Mouse (Mus musculus) layer of hippocampus, postnatal 10 days (tissue): Measurements from ENCODE around the gene Becn1. TPM values are rescaled to one million over a fixed set of nuclear protein-coding genes. Genes with fewer than 3 reads are reported as not detected.
"Not testable (repeated sequence)": the region's sequence is repeated elsewhere in the genome, so short reads cannot be mapped to it uniquely, and the experiment has no call there.

ENCODE experiments used
- DNase-seq, 2 experiments: peaks; one replicate each; pipeline ENCODE4 v3.0.0; 2021; ENCODE audit warnings: low spot score in 2 of 2
- long read RNA-seq: library from polyadenylated mRNA; stranded (forward); transcript quantifications from one replicate; pipeline ENCODE4 v2.0.0, GENCODE M21; 2023
- total RNA-seq, 2 experiments: library from RNA; stranded (reverse); gene quantifications; 2 replicates each; pipeline ENCODE4 v1.2.3; 2021

Becn1 gene
- total RNA-seq, result 100 to 1,000 TPM; 173 to 195 TPM
- long read RNA-seq, full-length matches to known transcripts, result 118 of 140 reads
- long read RNA-seq, partial matches to known transcripts, result 10 of 140 reads
- long read RNA-seq, other reads (novel, unspliced or antisense), result 12 of 140 reads

- peak; percentile 99 for DNase-seq
Observed at GRCm38 (mm10) chr11:101302004-101302798, at the start of gene Becn1. Becn1 (minus strand) TSS chr11:101302286.

GRCm38 (mm10) chr11:101351721-101352111 lies 49.6 kb upstream of the Becn1 start:
- no peak for DNase-seq

DNA sequence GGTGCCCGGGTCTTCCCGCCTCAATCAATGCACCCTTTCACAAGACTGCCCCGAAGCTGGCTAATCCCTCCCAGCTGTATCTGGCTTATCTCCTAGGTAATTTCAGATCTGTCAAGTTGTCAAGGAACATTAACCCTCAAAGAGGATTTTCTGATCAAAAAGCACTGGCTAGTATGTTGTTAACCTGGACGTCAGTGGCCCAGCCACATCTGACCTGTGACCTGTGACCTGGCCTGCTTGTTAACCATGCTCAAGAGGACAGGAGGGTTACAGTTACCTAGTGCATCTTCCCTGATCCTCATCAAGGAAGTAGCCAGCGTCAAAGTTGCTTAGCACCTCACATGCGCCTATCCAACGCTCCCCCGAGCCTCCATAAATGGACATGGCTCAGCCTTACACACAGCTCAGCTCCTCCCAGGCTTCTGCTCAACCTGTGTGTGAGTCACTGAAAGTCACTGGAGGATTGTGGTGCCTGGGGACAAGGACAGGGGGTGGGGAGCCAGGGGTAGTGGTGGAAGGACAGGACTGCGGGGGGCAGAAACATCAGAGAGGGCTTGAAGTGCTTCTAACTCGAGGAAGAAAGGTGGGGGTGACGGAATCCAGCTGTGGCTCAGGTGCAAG lies 49.1 kb upstream of the Becn1 start:
- DNase-seq, result no peak

GRCm38 (mm10) chr11:101349216-101349615 lies 47.1 kb upstream of the Becn1 start:
- no peak for DNase-seq

DNA sequence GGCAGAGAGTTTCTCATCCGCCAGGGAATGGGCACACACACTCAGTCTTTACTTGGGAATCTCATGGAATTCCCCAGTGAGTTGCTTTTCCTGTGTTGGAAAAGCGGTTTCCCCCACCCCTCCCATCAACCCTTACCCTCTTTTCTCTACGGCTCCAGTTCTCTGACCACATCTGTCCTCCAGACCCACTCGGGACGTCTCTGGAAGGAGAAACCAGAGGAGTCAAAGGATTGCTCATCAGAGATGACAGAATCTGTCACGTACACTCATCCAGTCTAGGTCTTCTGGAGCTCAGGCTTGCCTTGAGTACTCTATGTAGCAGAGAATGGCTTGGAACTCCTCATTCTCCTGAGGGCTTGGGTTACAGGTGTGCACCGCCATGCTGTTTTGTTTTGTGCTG lies 46.7 kb upstream of the Becn1 start:
- no peak for DNase-seq

GRCm38 (mm10) chr11:101347083-101347775 lies 45.1 kb upstream of the Becn1 start:
- DNase-seq, result no peak

DNA sequence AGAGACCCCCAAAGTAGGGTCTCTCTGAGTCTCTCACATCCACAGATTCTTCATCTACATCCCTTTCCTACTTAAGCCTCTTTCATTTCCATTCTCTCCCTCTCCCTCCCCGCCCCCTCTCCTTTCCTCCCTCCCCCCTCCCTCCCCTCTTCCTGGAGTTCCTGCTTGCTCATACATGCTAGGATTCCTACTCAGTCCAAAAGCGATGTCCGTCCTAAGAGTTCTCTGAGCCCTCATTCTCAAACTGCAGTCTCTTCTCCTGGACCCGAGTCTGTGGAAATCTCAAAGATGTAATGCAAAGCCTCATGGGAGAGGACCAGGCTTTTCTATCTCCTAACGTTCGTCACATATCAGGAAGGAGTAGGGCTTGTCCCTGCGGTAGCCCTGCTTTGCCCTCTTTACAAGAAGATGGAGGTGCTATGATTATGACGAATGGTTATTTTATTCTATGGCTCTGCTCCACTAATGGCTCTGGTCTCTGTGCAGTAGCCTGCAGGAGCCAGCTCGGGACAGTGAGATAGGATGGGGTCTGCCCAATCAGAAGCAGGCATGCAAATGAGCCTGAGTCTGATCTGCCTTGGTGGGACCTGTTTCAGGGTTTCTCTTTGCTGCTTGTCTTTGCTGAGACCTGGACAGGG lies 36.2 kb upstream of the Becn1 start:
- peak in 1 of 2 experiments; percentile 33 for DNase-seq

- DNase-seq, result no peak
Observed at GRCm38 (mm10) chr11:101335685-101336084, 33.6 kb upstream of the Becn1 start.

- no peak for DNase-seq
Observed at GRCm38 (mm10) chr11:101334516-101334915, 32.4 kb upstream of the Becn1 start.

- no peak for DNase-seq
Observed at GRCm38 (mm10) chr11:101334023-101334422, 31.9 kb upstream of the Becn1 start.

DNA sequence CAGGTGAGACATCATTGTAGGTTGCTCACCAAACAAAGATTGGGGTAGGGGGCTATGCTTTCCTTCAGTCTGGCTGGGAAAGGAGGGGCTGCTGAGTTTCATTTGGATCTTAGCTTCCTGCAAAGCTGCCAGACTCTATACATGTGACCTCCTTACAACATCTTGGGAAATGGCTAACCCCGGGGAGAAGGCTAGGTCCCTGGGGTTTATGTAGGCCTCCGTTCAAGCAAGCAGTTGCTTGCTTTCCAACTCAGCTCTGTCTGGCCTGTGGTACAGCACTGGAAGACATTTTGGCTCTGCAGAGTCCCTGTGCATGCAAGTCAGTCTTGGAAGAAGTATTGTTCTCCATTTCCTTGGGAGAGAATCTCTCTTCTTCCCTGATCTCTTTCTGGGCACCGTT lies 30.5 kb upstream of the Becn1 start:
- DNase-seq, result no peak

DNA sequence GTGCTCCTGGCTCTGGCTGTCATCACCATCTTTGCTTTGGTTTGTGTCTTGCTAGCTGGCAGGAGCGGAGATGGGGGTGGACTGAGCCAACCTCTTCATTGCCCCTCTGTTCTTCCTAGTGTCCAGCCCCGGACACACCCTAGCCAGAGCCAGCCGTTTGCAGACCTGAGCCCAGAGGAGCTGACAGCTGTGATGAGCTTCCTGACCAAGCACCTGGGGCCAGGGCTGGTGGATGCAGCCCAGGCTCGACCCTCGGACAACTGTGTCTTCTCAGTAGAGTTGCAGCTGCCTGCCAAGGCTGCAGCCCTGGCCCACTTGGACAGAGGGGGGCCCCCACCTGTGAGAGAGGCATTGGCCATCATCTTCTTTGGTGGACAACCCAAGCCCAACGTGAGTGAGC lies 28.9 kb upstream of the Becn1 start:
- not testable (repeated sequence) for DNase-seq

- no peak for DNase-seq
Observed at GRCm38 (mm10) chr11:101330371-101330924, 28.4 kb upstream of the Becn1 start, which contains the start of gene Aoc3. Aoc3 (plus strand) TSS chr11:101330605.

GRCm38 (mm10) chr11:101328941-101329635 lies 27.0 kb upstream of the Becn1 start:
- peak; percentile 33 to 46 for DNase-seq

DNA sequence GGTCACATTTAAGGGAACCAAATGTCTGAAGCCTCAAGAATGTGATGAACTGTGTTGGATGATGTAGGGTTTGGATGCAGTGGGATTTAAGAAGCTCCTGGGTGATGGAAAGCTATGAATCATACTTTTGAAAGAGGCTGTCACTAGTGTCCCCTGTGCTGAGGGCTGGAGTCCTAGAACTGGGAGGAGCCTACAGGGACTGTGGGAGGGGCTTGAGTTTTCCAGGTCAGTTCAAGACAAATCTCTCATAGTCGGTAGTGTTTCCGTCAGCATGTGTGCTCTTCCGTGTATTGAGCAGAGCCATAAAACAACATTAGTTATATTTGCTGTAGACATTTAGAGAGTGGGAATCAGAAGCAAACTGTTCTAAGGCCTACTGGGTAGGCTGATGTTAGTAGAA lies 25.2 kb upstream of the Becn1 start:
- no peak for DNase-seq

GRCm38 (mm10) chr11:101326147-101326546 lies 24.1 kb upstream of the Becn1 start:
- no peak for DNase-seq

GRCm38 (mm10) chr11:101325201-101325600 lies 23.1 kb upstream of the Becn1 start:
- not testable (repeated sequence) for DNase-seq

DNA sequence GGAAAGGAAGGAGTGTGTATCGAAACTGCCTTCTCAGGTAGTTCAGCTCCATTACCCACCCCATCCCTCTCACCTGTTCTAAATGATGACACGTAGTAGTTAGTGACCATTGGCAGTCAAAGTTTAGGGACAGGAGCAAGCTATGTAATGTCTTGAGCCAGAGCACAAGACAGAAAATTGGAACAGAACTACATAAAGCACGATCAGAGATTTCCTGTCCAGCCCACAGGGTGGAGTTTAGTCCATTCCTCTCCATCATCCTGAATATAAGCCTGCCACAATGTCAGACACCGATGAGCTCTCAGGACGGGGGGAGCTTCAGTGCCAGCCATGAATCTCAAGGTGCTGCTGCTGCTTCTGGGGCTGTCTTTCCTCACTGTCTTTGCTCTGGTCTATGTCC lies 22.7 kb upstream of the Becn1 start, which contains the start of gene Aoc2:
Aoc2 (plus strand) TSS at position 301 of the 400 bp plus-strand sequence.
- DNase-seq, result no peak

DNA sequence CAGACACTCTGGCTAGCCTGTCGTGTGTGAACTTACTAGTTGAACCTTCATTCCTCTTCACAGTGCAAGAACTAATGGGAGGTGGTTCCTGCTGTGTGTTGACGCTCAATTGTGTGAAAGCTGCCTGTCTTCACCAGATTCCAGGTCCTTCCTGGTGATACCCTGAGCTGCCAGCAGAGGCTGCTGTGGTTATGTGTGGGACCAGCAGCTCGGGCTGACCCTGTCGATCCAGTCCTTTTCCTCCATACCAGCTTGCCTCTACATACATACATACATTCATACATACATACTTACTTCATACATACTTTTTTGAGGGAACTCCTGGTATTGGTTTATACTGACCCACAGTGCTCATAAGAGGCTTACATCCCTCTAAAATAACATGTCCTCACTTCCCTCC lies 21.5 kb upstream of the Becn1 start:
- peak; percentile 80 to 84 for DNase-seq

DNA sequence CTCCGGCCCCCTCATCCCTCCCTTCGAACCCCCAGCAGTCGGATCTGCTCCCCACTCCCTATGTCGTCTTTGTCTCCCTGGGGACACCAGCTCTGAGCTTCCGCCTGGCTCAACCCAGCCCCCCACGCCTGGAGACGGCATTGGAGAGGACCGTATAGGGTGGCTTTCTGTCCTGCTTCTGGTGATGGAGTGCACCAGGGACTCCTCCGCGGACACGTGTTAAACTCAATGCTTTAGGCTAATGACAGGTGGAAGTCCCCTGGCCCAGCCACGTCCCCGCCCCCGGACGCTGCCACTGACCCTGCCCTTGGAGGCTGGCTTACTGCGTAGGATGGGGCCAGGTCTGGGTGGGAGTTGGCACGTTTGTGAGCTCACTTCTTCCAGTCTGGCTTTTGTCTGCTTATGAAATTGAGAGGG lies 14.4 kb upstream of the Becn1 start:
- no peak for DNase-seq
